Mouse (Mus musculus) layer of hippocampus, postnatal 10 days (tissue): ENCODE measurements around the gene Mrps24. TPM values are rescaled to one million over a fixed set of nuclear protein-coding genes. Genes with fewer than 3 reads are reported as not detected.

Experiments used
- DNase-seq, 2 experiments: peaks; one replicate each; pipeline ENCODE4 v3.0.0; 2021; ENCODE audit warnings: low spot score in 2 of 2
- long read RNA-seq: library from polyadenylated mRNA; stranded (forward); transcript quantifications from one replicate; pipeline ENCODE4 v2.0.0, GENCODE M21; 2023
- total RNA-seq, 2 experiments: library from RNA; stranded (reverse); gene quantifications; 2 replicates each; pipeline ENCODE4 v1.2.3; 2021

Mrps24 gene
- 10 to 100 TPM; 87.1 to 92.2 TPM for total RNA-seq
- long read RNA-seq, transcript Mrps24-202 (2 exons, 418 nt), result minor isoform, 6 of 177 reads
- long read RNA-seq, transcript Mrps24-205 (4 exons, 995 nt), result major isoform, 114 of 177 reads
- long read RNA-seq, transcript Mrps24-201 (3 exons, 700 nt), result minor isoform, 27 of 177 reads
- long read RNA-seq, transcript Mrps24-203 (3 exons, 503 nt), result minor isoform, 19 of 177 reads
- long read RNA-seq, partial matches to known transcripts, result 0 of 177 reads
- long read RNA-seq, other reads (novel, unspliced or antisense), result 11 of 177 reads

- DNase-seq, result no peak
These were observed at the start of gene Mrps24 for GRCm38 (mm10) chr11:5715630-5716105. TSS of gene Mrps24 (minus strand) at chr11:5715680.

- no peak for DNase-seq
These were observed 47.1 kb upstream of the Mrps24 start for GRCm38 (mm10) chr11:5762633-5762982.

- DNase-seq, result peak; percentile 92 to 93
These were observed 46.5 kb upstream of the Mrps24 start, which contains the start of gene Urgcp for GRCm38 (mm10) chr11:5761820-5762632. TSS of gene Urgcp (minus strand) at chr11:5762376.

- DNase-seq, result no peak
These were observed 38.3 kb upstream of the Mrps24 start for GRCm38 (mm10) chr11:5753755-5754154.

DNA sequence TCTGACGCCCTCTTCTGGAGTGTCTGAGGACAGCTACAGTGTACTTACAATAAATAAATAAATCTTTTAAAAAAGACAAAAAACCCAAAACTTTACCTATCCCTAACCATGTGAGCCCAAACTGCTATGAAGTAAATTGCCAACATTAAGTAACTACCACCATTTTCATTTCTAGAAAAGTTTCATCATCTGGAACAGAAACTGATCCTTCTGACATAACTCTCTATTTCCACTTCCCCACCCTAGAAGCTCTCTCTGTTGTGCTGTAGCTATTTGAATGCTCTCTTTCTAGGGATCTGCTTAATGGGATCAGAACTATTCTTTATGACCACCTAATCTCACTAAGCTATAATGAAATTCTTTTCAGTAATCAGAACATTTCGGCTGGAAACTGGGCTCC is 29.5 kb upstream of the Mrps24 start:
- DNase-seq, result no peak

- no peak for DNase-seq
These were observed 26.6 kb upstream of the Mrps24 start for GRCm38 (mm10) chr11:5742106-5742505.

- DNase-seq, result peak; percentile 66 to 79
These were observed 25.6 kb upstream of the Mrps24 start for GRCm38 (mm10) chr11:5740965-5741627.

- DNase-seq, result no peak
These were observed 25.1 kb upstream of the Mrps24 start for GRCm38 (mm10) chr11:5740599-5740964.

- DNase-seq, result no peak
These were observed 24.4 kb upstream of the Mrps24 start for GRCm38 (mm10) chr11:5739846-5740245.

DNA sequence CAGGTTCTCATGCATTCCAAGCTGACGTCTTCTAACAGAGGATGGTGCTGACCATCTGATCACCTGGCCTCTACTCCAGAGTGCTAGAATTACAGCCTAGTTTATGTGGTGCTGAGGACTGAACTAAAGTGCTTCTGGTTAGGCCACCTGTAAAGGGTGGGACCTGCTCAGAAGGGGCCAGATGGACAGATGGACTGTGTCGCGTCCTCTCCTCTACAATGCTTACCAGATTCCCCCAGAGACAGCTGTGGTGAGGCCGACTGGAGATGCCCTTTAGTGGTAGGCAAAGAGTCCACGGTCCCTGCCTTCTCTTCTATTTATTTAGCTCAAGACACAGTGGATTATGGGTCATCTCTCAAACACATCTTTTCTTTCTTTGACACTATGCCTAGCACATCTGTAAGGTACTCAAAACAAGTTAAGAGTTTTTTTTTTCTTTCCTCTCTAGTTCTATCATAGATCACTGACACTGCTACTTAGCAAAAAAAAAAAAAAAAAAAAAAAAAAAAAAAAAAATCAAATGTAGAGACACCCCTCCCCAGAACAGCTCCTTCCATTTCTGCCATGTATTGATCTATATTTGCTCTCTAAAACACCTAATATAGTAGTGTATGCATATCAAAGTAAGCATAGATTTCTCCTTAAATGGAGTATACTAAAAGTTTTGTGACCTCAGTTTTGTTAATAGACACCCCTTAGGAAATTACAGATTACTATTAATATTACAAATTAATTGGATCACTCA is 23.6 kb upstream of the Mrps24 start:
- no peak for DNase-seq

- DNase-seq, result no peak
These were observed 21.7 kb upstream of the Mrps24 start for GRCm38 (mm10) chr11:5737137-5737536.

DNA sequence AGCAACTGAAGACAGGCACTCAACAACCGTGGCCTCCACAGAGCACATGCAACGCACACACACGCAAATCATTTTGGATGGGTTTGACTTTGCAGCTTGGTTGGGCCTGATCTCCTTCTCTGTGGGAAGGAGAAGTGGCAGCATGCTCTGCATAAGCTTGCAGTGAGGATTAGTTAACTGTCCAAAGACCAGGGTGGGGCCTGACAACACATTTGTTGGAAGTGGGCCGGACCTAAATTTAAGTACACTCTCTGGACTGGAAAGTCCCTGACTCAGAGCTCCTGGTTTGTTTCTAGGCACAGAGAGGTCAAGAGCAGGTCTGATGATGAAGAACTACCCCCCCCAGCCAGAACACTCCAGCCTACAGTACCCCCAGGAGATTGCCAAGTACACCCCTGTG is 18.8 kb upstream of the Mrps24 start:
- DNase-seq, result no peak

DNA sequence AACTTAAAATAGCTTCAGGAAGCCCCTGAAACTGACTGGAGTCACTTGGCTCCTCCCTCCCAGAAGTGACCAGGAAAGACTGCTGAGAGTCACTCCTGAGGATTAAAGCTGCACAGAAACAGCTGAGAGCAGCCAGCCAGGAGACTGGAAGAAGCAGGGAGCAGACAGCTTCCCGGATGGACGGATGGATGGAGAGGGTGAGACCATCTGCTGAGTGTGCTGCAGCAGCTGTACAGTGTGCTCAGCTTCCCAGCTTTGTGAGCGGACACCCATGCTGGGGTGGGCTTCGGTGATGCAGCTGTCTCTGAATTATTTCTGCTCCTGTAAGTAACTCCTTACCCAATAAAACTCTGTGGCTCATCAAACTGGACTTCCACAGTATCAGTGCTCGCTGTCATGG is 16.9 kb upstream of the Mrps24 start:
- DNase-seq, result no peak

DNA sequence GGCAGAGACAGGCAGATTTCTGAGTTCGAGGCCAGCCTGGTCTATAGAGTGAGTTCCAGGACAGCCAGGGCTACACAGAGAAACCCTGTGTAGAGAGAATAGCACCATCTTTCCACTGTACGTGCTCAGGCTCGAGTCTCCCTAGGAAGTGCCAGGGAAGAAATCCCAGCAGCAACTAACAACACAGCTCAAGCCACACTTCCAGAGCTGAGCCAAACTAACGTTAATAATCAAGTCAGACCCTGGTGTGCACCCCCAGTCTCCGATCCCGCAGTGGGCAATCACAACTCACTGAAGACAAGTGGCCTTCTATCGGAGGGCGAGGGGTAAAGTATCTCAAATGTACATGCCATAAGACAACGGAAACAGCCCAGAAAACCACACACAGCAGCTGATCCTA is 14.1 kb upstream of the Mrps24 start:
- no peak for DNase-seq

DNA sequence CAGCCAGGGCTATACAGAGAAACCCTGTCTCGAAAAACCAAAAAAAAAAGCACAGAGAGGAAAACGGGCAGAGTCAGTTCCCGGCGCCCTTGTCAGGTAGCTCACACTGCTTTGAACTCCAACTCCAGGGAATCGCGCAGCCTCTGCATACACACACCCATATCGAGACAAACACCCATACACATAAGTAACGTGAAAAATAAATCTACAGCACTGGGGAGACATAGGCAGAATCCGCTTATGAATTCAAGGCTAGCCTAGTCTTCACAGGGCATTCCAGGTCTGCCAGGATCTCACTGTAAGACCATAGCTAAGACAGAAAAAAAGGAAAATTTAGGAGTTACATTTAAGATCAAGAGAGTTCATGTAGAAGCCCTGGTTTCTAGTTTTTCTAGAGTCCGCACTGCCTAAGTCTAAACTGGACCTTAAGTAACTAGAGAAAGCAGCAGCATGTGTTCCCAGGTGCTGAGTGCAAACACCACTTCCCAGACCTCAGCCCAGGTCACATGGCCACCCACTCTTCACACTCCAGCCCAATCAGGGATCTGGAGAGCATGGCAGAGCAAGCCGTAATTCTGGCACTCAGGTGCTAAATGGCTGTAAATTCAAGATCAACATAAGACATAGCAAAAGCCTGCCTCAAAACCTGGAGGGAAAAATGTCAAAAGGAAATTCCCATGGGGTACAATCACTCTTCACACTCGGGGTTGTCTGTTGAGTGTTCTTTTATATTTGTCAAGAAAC is 3.3 kb upstream of the Mrps24 start:
- no peak for DNase-seq

DNA sequence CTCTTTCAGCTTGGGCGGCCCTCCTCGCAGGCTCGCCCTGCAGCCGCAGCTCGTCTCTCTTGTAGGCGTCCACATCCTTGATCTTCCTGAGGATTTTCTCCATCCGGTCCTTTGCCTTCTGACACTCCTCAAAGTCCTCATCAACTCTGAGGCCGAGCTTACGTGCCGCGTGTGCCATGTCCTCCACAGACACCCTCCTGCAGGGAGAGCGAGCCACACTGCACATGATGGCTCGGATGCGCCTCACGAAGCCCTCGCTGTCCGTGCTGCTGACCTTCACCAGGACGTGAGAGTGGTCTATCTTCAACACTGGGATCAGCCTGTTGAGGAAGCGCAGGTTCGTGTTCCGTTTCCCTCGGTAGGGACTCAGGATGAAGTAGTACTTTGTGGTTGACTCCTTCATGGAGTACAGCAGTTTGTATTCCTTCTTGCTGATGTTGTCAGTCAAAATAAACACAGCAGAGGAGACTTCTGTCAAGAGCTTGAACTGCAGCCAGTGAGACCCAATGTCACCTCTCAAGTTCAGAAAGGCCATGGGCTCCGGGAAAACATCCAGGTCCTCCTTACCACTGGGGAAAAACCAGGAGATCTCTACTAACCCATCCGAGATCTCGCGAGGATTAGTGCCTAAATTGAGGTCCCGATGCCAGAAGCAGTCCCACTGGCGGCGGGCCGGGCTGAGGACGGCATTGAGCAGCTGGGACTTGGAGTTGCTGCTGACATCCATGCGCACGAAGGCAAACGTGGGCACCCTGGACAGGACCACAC is 1.6 kb upstream of the Mrps24 start:
- DNase-seq, result no peak

GRCm38 (mm10) chr11:5716246-5716645 is 766 bp upstream of the Mrps24 start:
- DNase-seq, result no peak

DNA sequence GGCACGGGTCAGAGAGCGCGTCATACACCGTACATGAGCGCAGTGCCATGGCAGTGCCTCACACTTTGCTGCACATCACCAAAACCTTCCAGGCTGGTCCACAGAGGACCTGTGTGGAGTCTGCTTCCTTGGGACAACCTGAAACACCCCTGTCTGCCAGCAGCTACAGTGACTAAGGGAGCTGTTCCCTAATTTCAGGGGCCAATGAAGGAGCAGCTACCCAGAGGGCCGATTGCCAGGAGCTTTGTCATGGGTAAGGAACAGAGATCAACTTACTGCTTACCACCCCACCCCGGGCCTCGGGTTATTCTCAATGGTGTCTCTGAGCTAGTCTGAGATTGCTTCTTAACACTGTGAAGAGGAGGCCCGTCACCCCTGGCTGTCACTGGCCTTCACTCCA is 301 bp downstream of the Mrps24 start:
- no peak for DNase-seq

GRCm38 (mm10) chr11:5707530-5708353 is 7.7 kb downstream of the Mrps24 start:
- DNase-seq, result peak; percentile 81 to 89
